ENCODE assay signal across 22 mouse cellular contexts in genomic region chr5:105821390-105821789, GRCm38 (mm10). TPM values are rescaled to one million over a fixed set of nuclear protein-coding genes. Genes with fewer than 3 reads are reported as not detected.
DNase-seq lines count a peak whose midpoint lies in the region; ATAC-seq lines count a peak whose summit lies in the region.
"Had no signal": no experiment of that assay in that cellular context is flagged by ENCODE, and none has a peak within 500 bp of the region (broad histone marks: within the 10 kb centered on the region; RNA-seq: fewer than 3 reads in every experiment).

No protein-coding gene starts in this region.

- ATAC-seq in frontal cortex, adult (ENCODE audit: low TSS enrichment): peak; percentile 86
- ATAC-seq in neural tube, embryonic 15.5 days (ENCODE audit: low FRiP score): no peak
- ATAC-seq: activated CD4-positive, CD25-positive, alpha-beta regulatory T cell, adult 4 months; CD4-positive, CD25-positive, alpha-beta regulatory T cell, adult 4 months; Patski had no signal

- no peak overlapping the region for H3K27ac ChIP-seq in neural tube, embryonic 15.5 days (replicated peaks)

- no peak overlapping the region for H3K9ac ChIP-seq in neural tube, embryonic 15.5 days (replicated peaks)

- no peak for DNase-seq in frontal cortex, postnatal 14 days (ENCODE audit: low spot score in 2 of 2)
- peak; percentile 32 for DNase-seq in right cerebral cortex, adult 18-20 months
- no peak for DNase-seq in right cerebral cortex, postnatal 4 days
- DNase-seq in brain, adult 2 months (ENCODE audit: low read depth, low spot score): peak; percentile 65
- DNase-seq: adrenal gland, adult 2 months; adrenal gland, adult 8-10 months; adrenal gland, postnatal 10 days; adrenal gland, postnatal 14 days; adrenal gland, postnatal 25 days; adrenal gland, postnatal 36 days; B cell, adult 2 months; cerebellum, adult 11 months; cerebellum, adult 11-12 months; cerebellum, adult 18-20 months; cerebellum, adult 2 months had no signal

- H3K36me3 ChIP-seq in neural tube, embryonic 15.5 days: no peaks in the 10 kb centered on the region
- H3K36me3 ChIP-seq: G1E had no signal

- no peaks in the 10 kb centered on the region for H3K27me3 ChIP-seq in neural tube, embryonic 15.5 days (replicated peaks)
- H3K27me3 ChIP-seq: CH12.LX, Patski had no signal

- H3K4me3 ChIP-seq in neural tube, embryonic 15.5 days (replicated peaks): no peak overlapping the region

- no peaks in the 10 kb centered on the region for H3K9me3 ChIP-seq in neural tube, embryonic 15.5 days (replicated peaks)

- peaks cover 30% of the 10 kb centered on the region for H3K4me1 ChIP-seq in neural tube, embryonic 15.5 days

- no peak overlapping the region for H3K4me2 ChIP-seq in neural tube, embryonic 15.5 days

- WGBS in neural tube, embryonic 15.5 days: 79% methylated on average over 6 of the region's 6 CpGs

RNA-seq across cellular contexts. Expression of gene Zfp326, which starts 55.0 kb away (rescaled TPM):
- 45.2 and 46.2 TPM in 2 replicates for polyA plus RNA-seq in neural tube, embryonic 15.5 days (2015; fragmentation: Nextera tagmentation; extraction: Ambion mirVana)

Comparison
In these comparisons a context has a peak if more than half of its experiments do, and no peak if none do; other contexts are left out.
1. DNase-seq: peak in right cerebral cortex, adult 18-20 months (single experiment) and brain, adult 2 months (single experiment); none in frontal cortex, postnatal 14 days (0 of 2) and right cerebral cortex, postnatal 4 days (single experiment).